Mouse (Mus musculus) MEL (cell line): ENCODE results near the gene Haghl. TPM values are rescaled to one million over a fixed set of nuclear protein-coding genes. Genes with fewer than 3 reads are reported as not detected.

Source experiments
- DNase-seq: peaks from one replicate; pipeline ENCODE4 v3.0.0; 2011; ENCODE audit warnings: low read depth, low spot score
- H3K27ac ChIP-seq: 2 replicates; pipeline ENCODE4 v1.5.1; 2012; ENCODE audit warnings: low read depth, mild to moderate bottlenecking, control low read depth, low read length, moderate library complexity; ENCODE audit not compliant: control insufficient read depth
- H3K27me3 ChIP-seq, 2 experiments: fragments of 150-350 bp in 1 of 2; sonication (generic) in 1 of 2; 2 replicates each; pipeline ENCODE4 v1.6.1; 2012; ENCODE audit warnings: low read length in 2 of 2, mild to moderate bottlenecking in 2 of 2, improper control_type of control experiment in 1 of 2, moderate library complexity in 1 of 2; ENCODE audit not compliant: insufficient read depth in 2 of 2, control insufficient read depth in 1 of 2
- H3K36me3 ChIP-seq, 2 experiments: 2 replicates each; pipeline ENCODE4 v1.6.1; 2012 to 2014; ENCODE audit warnings: low read length in 2 of 2, improper control_type of control experiment in 1 of 2, inconsistent platforms in 1 of 2, mild to moderate bottlenecking in 1 of 2; ENCODE audit not compliant: insufficient read depth in 2 of 2, control insufficient read depth in 1 of 2
- H3K4me1 ChIP-seq, 2 experiments: fragments of 150-350 bp in 1 of 2; sonication (generic) in 1 of 2; 2 replicates each; pipeline ENCODE4 v1.6.1; 2012; ENCODE audit warnings: low read length in 2 of 2, improper control_type of control experiment in 1 of 2, mild to moderate bottlenecking in 1 of 2; ENCODE audit not compliant: insufficient read depth in 2 of 2, control insufficient read depth in 1 of 2
- H3K4me3 ChIP-seq, 2 experiments: fragments of 150-350 bp in 1 of 2; sonication (generic) in 1 of 2; 2 replicates each; pipeline ENCODE4 v1.5.1; 2012; ENCODE audit warnings: low read depth in 2 of 2, low read length in 2 of 2, mild to moderate bottlenecking in 2 of 2, moderate library complexity in 2 of 2, control low read depth in 1 of 2, improper control_type of control experiment in 1 of 2; ENCODE audit not compliant: control insufficient read depth in 1 of 2, insufficient read depth in 1 of 2
- H3K79me2 ChIP-seq: 2 replicates; pipeline ENCODE4 v1.6.1; 2012; ENCODE audit warnings: mild to moderate bottlenecking, low read length, moderate library complexity; ENCODE audit not compliant: control insufficient read depth, poor library complexity, insufficient read depth
- H3K9ac ChIP-seq: 2 replicates; pipeline ENCODE4 v1.6.1; 2012; ENCODE audit warnings: low read depth, mild to moderate bottlenecking, control low read depth, low read length, moderate library complexity; ENCODE audit not compliant: control insufficient read depth, poor library complexity, severe bottlenecking
- H3K9me3 ChIP-seq: fragments of 150-350 bp; sonication (generic); replicated peaks from 2 replicates; pipeline ENCODE4 v1.6.1; 2012; ENCODE audit warnings: mild to moderate bottlenecking, low read length, improper control_type of control experiment, moderate library complexity; ENCODE audit not compliant: insufficient read depth
- BHLHE40 ChIP-seq: IDR thresholded peaks from 2 replicates; pipeline ENCODE4 v1.6.1; 2012; ENCODE audit warnings: low read depth, mild to moderate bottlenecking, inconsistent platforms, low read length, improper control_type of control experiment, borderline replicate concordance
- CTCF ChIP-seq, 3 experiments: IDR thresholded peaks in 2 of 3; conservative IDR thresholded peaks in 1 of 3; 2 replicates each; pipeline ENCODE4 v1.5.1; 2011 to 2012; ENCODE audit warnings: low read length in 3 of 3, low read depth in 2 of 3, mild to moderate bottlenecking in 2 of 3, improper control_type of control experiment in 1 of 3, inconsistent platforms in 1 of 3, mixed read lengths in 1 of 3, moderate library complexity in 1 of 3; ENCODE audit not compliant: control insufficient read depth in 1 of 3, insufficient read depth in 1 of 3, poor library complexity in 1 of 3, severe bottlenecking in 1 of 3
- E2F4 ChIP-seq: IDR thresholded peaks from 2 replicates; pipeline ENCODE4 v1.6.1; 2011; ENCODE audit warnings: low read depth, low read length, improper control_type of control experiment, borderline replicate concordance
- ELF1 ChIP-seq: IDR thresholded peaks from 2 replicates; pipeline ENCODE4 v1.6.1; 2014; ENCODE audit warnings: low read depth, mild to moderate bottlenecking, inconsistent platforms, low read length, improper control_type of control experiment, moderate library complexity
- EP300 ChIP-seq, 2 experiments: IDR thresholded peaks; 2 replicates each; pipeline ENCODE4 v1.6.1; 2011; ENCODE audit warnings: improper control_type of control experiment in 2 of 2, low read length in 2 of 2, low read depth in 1 of 2, mild to moderate bottlenecking in 1 of 2
- HCFC1 ChIP-seq: IDR thresholded peaks from 2 replicates; pipeline ENCODE4 v1.6.1; 2012; ENCODE audit warnings: low read depth, mild to moderate bottlenecking, inconsistent platforms, low read length, improper control_type of control experiment, moderate library complexity
- MAFK ChIP-seq: IDR thresholded peaks from 2 replicates; pipeline ENCODE4 v1.6.1; 2011; ENCODE audit warnings: low read depth, mild to moderate bottlenecking, low read length, improper control_type of control experiment, borderline replicate concordance
- MEF2A ChIP-seq: IDR thresholded peaks from 2 replicates; pipeline ENCODE4 v1.6.1; 2014; ENCODE audit warnings: low read depth, mild to moderate bottlenecking, inconsistent platforms, low read length, improper control_type of control experiment; ENCODE audit not compliant: poor library complexity, insufficient replicate concordance, severe bottlenecking; ENCODE audit errors: extremely low read depth
- MXI1 ChIP-seq: IDR thresholded peaks from 2 replicates; pipeline ENCODE4 v1.6.1; 2011; ENCODE audit warnings: mild to moderate bottlenecking, low read depth, low read length, improper control_type of control experiment
- NELFE ChIP-seq: IDR thresholded peaks from 2 replicates; pipeline ENCODE4 v1.6.1; 2011; ENCODE audit warnings: low read depth, low read length, improper control_type of control experiment
- NRF1 ChIP-seq: IDR thresholded peaks from 2 replicates; pipeline ENCODE4 v1.6.1; 2014; ENCODE audit warnings: low read depth, mild to moderate bottlenecking, inconsistent platforms, low read length, improper control_type of control experiment, moderate library complexity; ENCODE audit not compliant: poor library complexity, insufficient read depth, severe bottlenecking
- POLR2AphosphoS5 ChIP-seq: IDR thresholded peaks from 2 replicates; pipeline ENCODE4 v1.6.1; 2012; ENCODE audit warnings: low read depth, borderline replicate concordance, mild to moderate bottlenecking, inconsistent platforms, low read length, moderate library complexity, mixed read lengths
- RAD21 ChIP-seq: IDR thresholded peaks from 2 replicates; pipeline ENCODE4 v1.6.1; 2011; ENCODE audit warnings: mild to moderate bottlenecking, low read depth, low read length, improper control_type of control experiment
- RCOR1 ChIP-seq: IDR thresholded peaks from 2 replicates; pipeline ENCODE4 v1.6.1; 2012; ENCODE audit warnings: low read depth, mild to moderate bottlenecking, inconsistent platforms, low read length, improper control_type of control experiment
- SIN3A ChIP-seq: IDR thresholded peaks from 2 replicates; pipeline ENCODE4 v1.6.1; 2012; ENCODE audit warnings: low read length, improper control_type of control experiment, inconsistent platforms
- SMC3 ChIP-seq: IDR thresholded peaks from 2 replicates; pipeline ENCODE4 v1.6.1; 2011; ENCODE audit warnings: low read depth, low read length, improper control_type of control experiment
- TAL1 ChIP-seq: IDR thresholded peaks from 2 replicates; pipeline ENCODE4 v1.6.1; 2012; ENCODE audit warnings: mild to moderate bottlenecking, inconsistent platforms, low read length, moderate library complexity, mixed read lengths
- ZC3H11A ChIP-seq: IDR thresholded peaks from 2 replicates; pipeline ENCODE4 v1.6.1; 2012; ENCODE audit warnings: low read depth, mild to moderate bottlenecking, inconsistent platforms, low read length, improper control_type of control experiment
- ZKSCAN1 ChIP-seq: IDR thresholded peaks from 2 replicates; pipeline ENCODE4 v1.6.1; 2012; ENCODE audit warnings: low read depth, mild to moderate bottlenecking, inconsistent platforms, low read length, improper control_type of control experiment, moderate library complexity
- ZMIZ1 ChIP-seq: IDR thresholded peaks from 2 replicates; pipeline ENCODE4 v1.6.1; 2012; ENCODE audit warnings: low read depth, mild to moderate bottlenecking, inconsistent platforms, low read length, improper control_type of control experiment, moderate library complexity
- polyA plus RNA-seq, 2 experiments: library from polyadenylated mRNA; stranded (reverse) in 1 of 2; unstranded in 1 of 2; fragments of >175 nt in 1 of 2; fragments of >200 nt in 1 of 2; gene quantifications; 2 replicates each; pipeline versions ENCODE4 v1.2.1 to v1.2.4; 2012; ENCODE audit warnings: low replicate concordance in 2 of 2, low read depth in 1 of 2; ENCODE audit not compliant: insufficient read length in 2 of 2, insufficient read depth in 1 of 2, missing spikeins in 1 of 2
- total RNA-seq: library from RNA; depleted of rRNA; stranded (reverse); fragments of 300-350 nt; gene quantifications from 2 replicates; pipeline ENCODE4 v1.2.3, GENCODE M21; 2012

Gene Haghl
- total and polyA plus RNA-seq, 3 experiments, result 10.7 to 13.2 TPM; not detected in 1

- Histone ChIP-seq H3K9me3 (no peaks in the 10 kb centered on the region), H3K27ac (no peak overlapping the region), H3K4me3 (no peak overlapping the region), H3K79me2 (no peaks in the 10 kb centered on the region), H3K9ac (no peak overlapping the region), H3K4me1 (no peaks in the 10 kb centered on the region), H3K36me3 (no peaks in the 10 kb centered on the region), H3K27me3 (peaks cover 0 to 3% of the 10 kb centered on the region in 2 experiments; a peak in 2 of 4 replicates)
- peak; percentile 72 for DNase-seq
- TF ChIP-seq SMC3, result no peak
- no peak for TF ChIP-seq NELFE
- TF ChIP-seq ZC3H11A, result no peak
- no peak for TF ChIP-seq ELF1
- TF ChIP-seq SIN3A, result peak; percentile 79
- TF ChIP-seq E2F4, result no peak
- TF ChIP-seq CTCF (IDR thresholded peaks at IDR 0.05 in 2 of 3, conservative IDR thresholded peaks at IDR 0.05 in 1 of 3; ENCODE audit: control insufficient read depth in 1 of 3, insufficient read depth in 1 of 3, low read depth in 2 of 3, low read length in 3 of 3, poor library complexity in 1 of 3, severe bottlenecking in 1 of 3), result 0 out of 6 replicates have a peak, but pooled peaks of 1 of the 3 experiments have one; percentile 12
- TF ChIP-seq MXI1, result peak; percentile 78
These were observed 28.0 kb upstream of the Haghl start for GRCm38 (mm10) chr17:25813471-25813870.

DNA sequence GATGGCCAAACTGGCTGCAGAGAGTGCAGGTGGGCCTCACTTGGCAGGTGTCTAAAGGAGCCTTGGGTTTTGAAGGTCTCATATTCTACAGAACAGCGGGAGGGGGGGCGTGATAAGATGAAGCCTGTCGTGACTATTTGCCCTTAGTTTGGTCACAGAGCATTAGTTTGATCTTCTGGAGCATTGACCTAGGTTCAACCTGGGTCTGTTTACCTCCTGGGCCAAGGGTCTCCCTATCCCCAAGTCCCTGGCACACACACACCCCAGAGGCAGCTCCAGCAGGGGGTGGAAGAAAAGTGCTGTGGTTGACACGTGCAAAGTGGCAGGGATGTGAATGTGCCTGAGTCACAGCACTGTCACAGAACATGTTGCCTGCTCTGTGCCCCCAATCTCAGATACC is 25.4 kb upstream of the Haghl start:
- TF ChIP-seq HCFC1, result no peak
- no peak for TF ChIP-seq EP300 (IDR thresholded peaks at IDR 0.05; ENCODE audit: low read depth in 1 of 2, low read length in 2 of 2)
- no peak for TF ChIP-seq POLR2AphosphoS5
- TF ChIP-seq RCOR1, result no peak
- no peak for TF ChIP-seq TAL1
- TF ChIP-seq NRF1, result no peak
- TF ChIP-seq SIN3A, result no peak
- TF ChIP-seq ZC3H11A, result no peak
- no peak for TF ChIP-seq RAD21
- no peak for TF ChIP-seq MEF2A
- no peak for TF ChIP-seq ZMIZ1
- no peak for TF ChIP-seq MXI1
- no peak for TF ChIP-seq ZKSCAN1
- no peak for TF ChIP-seq ELF1
- no peak for TF ChIP-seq MAFK
- no peak for TF ChIP-seq CTCF (IDR thresholded peaks at IDR 0.05 in 2 of 3, conservative IDR thresholded peaks at IDR 0.05 in 1 of 3; ENCODE audit: control insufficient read depth in 1 of 3, insufficient read depth in 1 of 3, low read depth in 2 of 3, low read length in 3 of 3, poor library complexity in 1 of 3, severe bottlenecking in 1 of 3)
- no peak for TF ChIP-seq BHLHE40
- H3K27me3 ChIP-seq, result peaks cover 0 to 1% of the 10 kb centered on the region in 2 experiments; a peak in 2 of 4 replicates

More for the DNA sequence above, 25.4 kb upstream of the Haghl start:
- H3K9me3 ChIP-seq, result no peaks in the 10 kb centered on the region
- no peak overlapping the region for H3K9ac ChIP-seq
- no peak overlapping the region for H3K27ac ChIP-seq
- H3K4me3 ChIP-seq, result no peak overlapping the region
- H3K79me2 ChIP-seq, result no peaks in the 10 kb centered on the region
- DNase-seq, result no peak
- H3K4me1 ChIP-seq, result peaks cover 0 to 8% of the 10 kb centered on the region in 2 experiments; a peak in 1 of 4 replicates
- no peaks in the 10 kb centered on the region for H3K36me3 ChIP-seq
